Mouse (Mus musculus): ENCODE data around the gene Tbck. TPM values are rescaled to one million over a fixed set of nuclear protein-coding genes. Genes with fewer than 3 reads are reported as not detected.

Tbck gene
- polyA plus RNA-seq, 1 experiment from 2014 or later: 11.3 TPM

DNA sequence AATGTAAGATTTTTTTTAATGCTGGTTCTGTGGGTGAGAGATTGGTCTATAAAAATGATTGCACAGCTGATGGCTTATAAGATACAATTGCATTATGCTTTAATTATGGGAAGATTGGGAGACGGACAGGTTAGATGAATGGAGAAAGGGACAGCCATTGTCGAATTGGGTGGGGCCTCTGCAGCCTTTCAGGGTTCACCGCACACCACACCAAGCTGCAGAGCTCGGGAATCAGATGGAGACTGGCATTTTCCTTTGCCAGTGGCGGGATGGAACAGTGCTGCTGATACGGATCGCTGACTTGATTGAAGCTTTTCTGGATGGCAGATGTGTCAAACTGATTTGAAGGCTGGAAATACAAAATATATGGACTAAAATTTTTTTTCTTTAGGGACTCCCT is 88.1 kb downstream of the Tbck start:
- H3K9ac ChIP-seq (replicated peaks; ENCODE audit: low read depth): no peak overlapping the region
- no peaks in the 10 kb centered on the region for H3K27me3 ChIP-seq (replicated peaks; ENCODE audit: insufficient read depth, low read length)
- H3K9me3 ChIP-seq (ENCODE audit: low read length): no peaks in the 10 kb centered on the region
- ATAC-seq (no peak), DNase-seq (ENCODE audit: low spot score) (no peak)
- H3K4me1 ChIP-seq (ENCODE audit: insufficient read depth, low read depth, low read length): no peaks in the 10 kb centered on the region
- no peak overlapping the region for H3K27ac ChIP-seq (ENCODE audit: low read length)
- no peaks in the 10 kb centered on the region for H3K36me3 ChIP-seq (ENCODE audit: insufficient read depth, low read length)
- no peak overlapping the region for H3K4me2 ChIP-seq (replicated peaks; ENCODE audit: low read depth, low read length)
- TF ChIP-seq EP300 (IDR thresholded peaks at IDR 0.05) (no peak), CTCF (IDR thresholded peaks at IDR 0.05) (no peak)
- no peak overlapping the region for H3K4me3 ChIP-seq (ENCODE audit: low read depth, low read length)
- 93% methylated on average over 7 of the region's 7 CpGs for WGBS

GRCm38 (mm10) chr3:132776686-132777085 is 92.7 kb downstream of the Tbck start:
- Histone ChIP-seq H3K4me2 (replicated peaks; ENCODE audit: low read depth, low read length) (no peak overlapping the region), H3K36me3 (ENCODE audit: insufficient read depth, low read length) (no peaks in the 10 kb centered on the region), H3K9me3 (ENCODE audit: low read length) (no peaks in the 10 kb centered on the region), H3K27ac (ENCODE audit: low read length) (peak overlapping the region; percentile 20; the same call in 1 of the 2 replicates), H3K9ac (replicated peaks; ENCODE audit: low read depth) (no peak overlapping the region), H3K4me3 (ENCODE audit: low read depth, low read length) (no peak overlapping the region), H3K27me3 (replicated peaks; ENCODE audit: insufficient read depth, low read length) (no peaks in the 10 kb centered on the region), H3K4me1 (ENCODE audit: insufficient read depth, low read depth, low read length) (no peaks in the 10 kb centered on the region)
- TF ChIP-seq EP300 (IDR thresholded peaks at IDR 0.05) (no peak), CTCF (IDR thresholded peaks at IDR 0.05) (no peak)
- ATAC-seq (no peak), DNase-seq (ENCODE audit: low spot score) (peak; percentile 23)
- 70% methylated on average over 7 of the region's 7 CpGs for WGBS

DNA sequence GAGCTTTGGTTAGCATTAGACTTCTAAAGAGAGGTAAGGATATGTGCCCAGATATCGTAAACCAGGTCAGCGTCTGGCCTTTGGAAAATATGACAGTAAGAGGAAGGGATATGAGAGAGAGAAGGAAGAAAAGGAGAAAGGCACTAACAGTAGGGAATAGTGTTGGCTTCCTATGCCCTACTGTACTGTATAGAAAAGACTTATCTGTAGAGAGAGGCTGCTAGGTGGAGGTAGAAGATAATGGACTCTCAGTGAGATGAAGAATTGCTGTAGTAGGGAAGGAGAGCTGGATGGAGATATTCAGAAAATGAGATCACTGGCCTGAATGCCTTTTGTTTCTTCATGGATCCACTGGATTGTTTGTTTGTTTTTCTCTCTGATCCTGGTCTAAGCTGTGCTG is 97.2 kb downstream of the Tbck start:
- no peak for TF ChIP-seq EP300 (IDR thresholded peaks at IDR 0.05)
- TF ChIP-seq CTCF (IDR thresholded peaks at IDR 0.05): no peak
- Histone ChIP-seq H3K4me1 (ENCODE audit: insufficient read depth, low read depth, low read length) (no peaks in the 10 kb centered on the region), H3K4me2 (replicated peaks; ENCODE audit: low read depth, low read length) (no peak overlapping the region), H3K36me3 (ENCODE audit: insufficient read depth, low read length) (no peaks in the 10 kb centered on the region), H3K9ac (replicated peaks; ENCODE audit: low read depth) (no peak overlapping the region), H3K4me3 (ENCODE audit: low read depth, low read length) (no peak overlapping the region), H3K9me3 (ENCODE audit: low read length) (no peaks in the 10 kb centered on the region), H3K27me3 (replicated peaks; ENCODE audit: insufficient read depth, low read length) (no peaks in the 10 kb centered on the region), H3K27ac (ENCODE audit: low read length) (no peak overlapping the region)
- ATAC-seq: no peak
- no peak for DNase-seq (ENCODE audit: low spot score)
- 100% methylated on average over 2 of the region's 2 CpGs for WGBS

DNA sequence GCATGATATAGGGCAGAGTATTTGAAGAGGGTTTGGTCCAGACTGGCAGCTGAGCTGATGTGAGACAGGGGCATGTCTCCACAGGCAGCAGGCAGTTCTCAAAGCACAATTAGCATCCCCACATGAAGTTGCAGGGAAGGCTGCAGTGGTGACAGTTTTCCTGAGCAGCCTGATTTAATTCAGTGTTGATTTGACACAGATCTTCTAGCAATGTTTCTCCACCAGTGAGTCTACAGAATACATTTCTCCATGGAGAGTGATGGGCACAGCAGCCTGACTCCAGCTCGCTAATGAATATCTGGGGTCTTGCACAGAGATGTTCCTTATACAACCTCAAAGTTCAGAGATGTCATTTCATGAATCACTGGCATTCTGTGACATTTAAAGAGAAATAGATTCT is 99.1 kb downstream of the Tbck start:
- DNase-seq (ENCODE audit: low spot score) (no peak), ATAC-seq (no peak)
- Histone ChIP-seq H3K4me3 (ENCODE audit: low read depth, low read length) (no peak overlapping the region), H3K9ac (replicated peaks; ENCODE audit: low read depth) (no peak overlapping the region), H3K36me3 (ENCODE audit: insufficient read depth, low read length) (no peaks in the 10 kb centered on the region), H3K4me2 (replicated peaks; ENCODE audit: low read depth, low read length) (no peak overlapping the region), H3K27ac (ENCODE audit: low read length) (no peak overlapping the region), H3K4me1 (ENCODE audit: insufficient read depth, low read depth, low read length) (no peaks in the 10 kb centered on the region), H3K9me3 (ENCODE audit: low read length) (no peaks in the 10 kb centered on the region), H3K27me3 (replicated peaks; ENCODE audit: insufficient read depth, low read length) (no peaks in the 10 kb centered on the region)
- TF ChIP-seq CTCF (IDR thresholded peaks at IDR 0.05) (no peak), EP300 (IDR thresholded peaks at IDR 0.05) (no peak)
- WGBS: 91% methylated on average over 1 of the region's 1 CpGs

- DNase-seq (ENCODE audit: low spot score): no peak
- no peak for ATAC-seq
- TF ChIP-seq CTCF (IDR thresholded peaks at IDR 0.05) (no peak), EP300 (IDR thresholded peaks at IDR 0.05) (no peak)
- Histone ChIP-seq H3K4me1 (ENCODE audit: insufficient read depth, low read depth, low read length) (no peaks in the 10 kb centered on the region), H3K4me2 (replicated peaks; ENCODE audit: low read depth, low read length) (no peak overlapping the region), H3K27ac (ENCODE audit: low read length) (no peak overlapping the region), H3K4me3 (ENCODE audit: low read depth, low read length) (no peak overlapping the region), H3K27me3 (replicated peaks; ENCODE audit: insufficient read depth, low read length) (no peaks in the 10 kb centered on the region), H3K36me3 (ENCODE audit: insufficient read depth, low read length) (no peaks in the 10 kb centered on the region), H3K9me3 (ENCODE audit: low read length) (no peaks in the 10 kb centered on the region), H3K9ac (replicated peaks; ENCODE audit: low read depth) (no peak overlapping the region)
- WGBS: 85% methylated on average over 6 of the region's 6 CpGs
Measured at GRCm38 (mm10) chr3:132784732-132785131, 100.8 kb downstream of the Tbck start.

GRCm38 (mm10) chr3:132786690-132787089 is 102.7 kb downstream of the Tbck start:
- no peak for ATAC-seq
- Histone ChIP-seq H3K4me2 (replicated peaks; ENCODE audit: low read depth, low read length) (no peak overlapping the region), H3K27ac (ENCODE audit: low read length) (no peak overlapping the region), H3K27me3 (replicated peaks; ENCODE audit: insufficient read depth, low read length) (no peaks in the 10 kb centered on the region), H3K9me3 (ENCODE audit: low read length) (no peaks in the 10 kb centered on the region), H3K36me3 (ENCODE audit: insufficient read depth, low read length) (no peaks in the 10 kb centered on the region), H3K4me3 (ENCODE audit: low read depth, low read length) (no peak overlapping the region), H3K4me1 (ENCODE audit: insufficient read depth, low read depth, low read length) (no peaks in the 10 kb centered on the region), H3K9ac (replicated peaks; ENCODE audit: low read depth) (no peak overlapping the region)
- DNase-seq (ENCODE audit: low spot score): no peak
- 95% methylated on average over 3 of the region's 3 CpGs for WGBS
- no peak for TF ChIP-seq CTCF (IDR thresholded peaks at IDR 0.05)
- TF ChIP-seq EP300 (IDR thresholded peaks at IDR 0.05): no peak

DNA sequence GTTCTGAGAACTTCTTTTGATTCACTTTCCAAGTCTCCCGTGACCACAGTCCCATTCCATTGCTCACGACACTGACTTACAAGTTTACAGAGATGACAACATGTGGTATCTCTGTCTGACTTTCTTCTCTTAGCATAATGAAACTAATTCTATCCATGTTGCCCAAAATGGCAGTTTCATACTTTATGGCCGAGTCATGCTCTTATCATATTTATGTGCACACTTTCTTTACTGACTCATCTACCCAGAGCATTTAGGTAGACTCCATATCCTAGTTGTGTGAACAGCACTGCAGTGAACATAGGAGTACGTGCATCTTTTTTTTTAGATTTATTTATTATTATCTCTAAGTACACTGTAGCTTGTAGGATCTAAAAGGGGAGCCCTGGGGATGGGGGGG is 103.8 kb downstream of the Tbck start:
- Histone ChIP-seq H3K4me1 (ENCODE audit: insufficient read depth, low read depth, low read length) (no peaks in the 10 kb centered on the region), H3K4me3 (ENCODE audit: low read depth, low read length) (no peak overlapping the region), H3K27ac (ENCODE audit: low read length) (no peak overlapping the region), H3K9me3 (ENCODE audit: low read length) (no peaks in the 10 kb centered on the region), H3K27me3 (replicated peaks; ENCODE audit: insufficient read depth, low read length) (no peaks in the 10 kb centered on the region), H3K9ac (replicated peaks; ENCODE audit: low read depth) (no peak overlapping the region), H3K36me3 (ENCODE audit: insufficient read depth, low read length) (no peaks in the 10 kb centered on the region), H3K4me2 (replicated peaks; ENCODE audit: low read depth, low read length) (no peak overlapping the region)
- TF ChIP-seq EP300 (IDR thresholded peaks at IDR 0.05) (no peak), CTCF (IDR thresholded peaks at IDR 0.05) (no peak)
- ATAC-seq (no peak), DNase-seq (ENCODE audit: low spot score) (no peak)
- 90% methylated on average over 4 of the region's 4 CpGs for WGBS
